Mouse (Mus musculus): ENCODE measurements around the gene Zar1l.

DNA sequence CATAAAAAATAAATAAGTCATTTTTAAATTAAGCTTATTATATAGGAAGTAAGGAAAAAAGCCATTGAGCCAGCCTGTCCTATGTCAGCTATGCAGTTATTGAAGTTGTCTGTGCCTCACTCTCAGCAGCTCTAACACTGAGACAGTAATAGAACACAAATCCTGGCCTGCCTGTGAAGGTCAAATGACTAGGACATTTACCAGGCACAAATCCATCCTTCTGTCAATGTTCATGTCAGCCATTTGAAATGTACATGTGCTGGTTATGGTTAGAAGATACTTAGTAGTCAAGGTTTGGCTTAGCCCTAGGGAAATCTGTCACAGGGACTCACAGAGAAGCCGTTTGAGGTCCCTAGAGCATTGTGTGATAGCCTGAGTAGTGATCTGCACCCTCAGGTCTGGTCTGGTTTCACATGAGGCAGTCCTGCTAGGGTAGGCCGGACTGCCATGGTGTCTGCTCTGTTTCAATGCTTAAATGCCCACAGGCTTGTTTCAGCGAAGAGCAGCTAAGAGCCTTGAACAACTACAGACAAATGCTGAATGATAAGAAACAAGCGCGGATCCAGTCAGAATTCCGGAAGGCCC lies 41.6 kb upstream of the Zar1l start:
- TF ChIP-seq CTCF (IDR thresholded peaks at IDR 0.05; ENCODE audit: borderline replicate concordance, extremely low read depth, insufficient read depth, insufficient read length) = no peak
- TF ChIP-seq POLR2A (IDR thresholded peaks at IDR 0.05; ENCODE audit: borderline replicate concordance, extremely low read depth, insufficient read depth, insufficient read length, poor library complexity, severe bottlenecking) = no peak

Measured in brain, embryonic 14.5 days (tissue).